Mouse (Mus musculus) gastrocnemius, postnatal 10 days (tissue): ENCODE data around the gene Lamp2. TPM values are rescaled to one million over a fixed set of nuclear protein-coding genes. Genes with fewer than 3 reads are reported as not detected.
"Not testable (repeated sequence)": the region's sequence is repeated elsewhere in the genome, so short reads cannot be mapped to it uniquely, and the experiment has no call there.

Experiments
- DNase-seq: peaks from one replicate; pipeline ENCODE4 v3.0.0; 2021; ENCODE audit warnings: mixed read lengths
- total RNA-seq, 2 experiments: library from RNA; stranded (reverse); gene quantifications; 2 replicates each; pipeline ENCODE4 v1.2.3; 2021

Lamp2 gene
- total RNA-seq, 2 experiments from 2014 or later, result 92.1 to 97.4 TPM

DNA sequence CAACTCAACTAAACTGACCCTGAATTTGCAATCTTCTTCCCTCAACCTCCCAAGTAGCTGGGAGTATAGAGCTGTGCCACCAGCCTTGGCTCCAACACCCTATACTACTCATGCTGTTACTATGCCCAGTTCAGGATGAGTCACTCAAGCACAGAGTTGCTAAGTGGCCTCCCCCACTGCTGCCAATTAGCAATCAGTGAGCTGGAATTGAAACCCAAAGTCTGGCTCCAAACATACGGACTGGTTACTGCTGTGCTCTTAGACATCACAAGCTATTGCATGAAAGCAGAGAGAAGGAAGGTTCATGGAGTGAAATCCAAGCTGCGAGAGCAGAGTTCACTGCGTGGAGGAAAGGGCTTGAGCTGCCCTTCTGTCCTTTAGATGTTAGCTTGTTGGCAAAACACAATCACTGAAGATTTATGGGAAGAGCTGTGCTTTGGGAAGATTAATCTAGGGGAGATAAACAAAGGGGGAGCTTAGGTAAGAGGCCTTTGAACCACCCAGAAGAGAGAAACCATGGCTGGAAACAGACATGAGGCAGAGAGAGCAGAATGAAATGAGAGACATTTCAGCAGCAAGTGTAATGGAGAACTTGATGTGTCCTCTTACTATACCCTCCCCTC, 27.3 kb downstream of the Lamp2 start:
- no peak for DNase-seq

DNA sequence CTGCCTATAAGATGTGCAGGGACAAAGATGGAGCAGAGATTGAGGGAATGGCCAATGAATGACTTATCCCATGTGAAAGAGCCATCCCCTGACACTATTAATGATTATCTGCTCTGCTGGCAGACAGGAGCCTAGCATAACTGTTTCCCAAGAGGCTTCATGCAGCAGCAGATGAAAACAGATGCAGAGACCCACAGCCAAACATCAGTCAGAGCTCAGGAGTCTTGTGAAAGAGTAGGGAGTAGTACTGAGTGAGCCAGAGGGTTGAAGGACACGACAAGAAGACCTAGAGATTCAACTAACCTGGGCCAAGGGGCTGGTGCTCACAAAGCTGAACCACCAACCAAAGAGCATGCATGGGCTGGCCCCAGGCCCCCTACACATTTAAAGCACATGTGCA, 30.2 kb downstream of the Lamp2 start:
- DNase-seq, result no peak

DNA sequence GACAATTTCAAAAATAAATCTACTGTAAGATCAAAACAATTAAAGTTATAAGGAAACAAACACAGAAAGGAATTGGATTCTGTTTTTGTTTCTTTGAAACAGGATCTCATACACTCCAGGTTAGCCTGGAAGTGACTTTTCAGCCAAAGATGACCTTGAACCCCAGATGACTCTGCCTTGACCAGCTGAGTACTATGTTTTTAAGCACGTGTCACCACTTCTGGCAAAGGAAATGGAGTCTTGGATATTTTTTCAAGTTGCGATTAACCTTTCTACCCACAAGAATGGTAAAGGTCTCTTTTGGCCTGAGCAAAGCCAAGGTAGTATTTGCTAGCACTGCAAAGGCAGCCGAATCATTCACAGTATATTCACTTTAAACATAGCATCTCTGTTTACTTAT, 33.2 kb downstream of the Lamp2 start:
- DNase-seq, result no peak

DNA sequence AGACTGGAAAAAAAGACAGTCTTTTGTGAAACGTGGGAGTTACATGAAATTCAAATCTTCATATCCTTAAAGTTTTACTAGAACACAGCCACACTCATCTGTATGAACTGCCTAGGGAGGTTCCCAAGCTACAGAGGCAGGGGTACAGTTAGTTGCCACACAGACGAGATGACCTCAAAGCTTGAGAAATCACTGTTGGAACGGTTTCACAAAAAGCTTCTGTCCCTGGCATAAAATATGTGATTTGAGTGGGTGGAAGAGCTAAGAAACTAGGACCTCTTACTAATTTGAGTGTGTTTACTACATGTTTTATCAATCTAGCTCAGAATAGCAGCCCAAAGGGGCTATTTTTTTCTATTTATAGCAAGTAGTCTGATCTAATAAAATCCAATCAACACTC, 33.9 kb downstream of the Lamp2 start:
- no peak for DNase-seq

DNA sequence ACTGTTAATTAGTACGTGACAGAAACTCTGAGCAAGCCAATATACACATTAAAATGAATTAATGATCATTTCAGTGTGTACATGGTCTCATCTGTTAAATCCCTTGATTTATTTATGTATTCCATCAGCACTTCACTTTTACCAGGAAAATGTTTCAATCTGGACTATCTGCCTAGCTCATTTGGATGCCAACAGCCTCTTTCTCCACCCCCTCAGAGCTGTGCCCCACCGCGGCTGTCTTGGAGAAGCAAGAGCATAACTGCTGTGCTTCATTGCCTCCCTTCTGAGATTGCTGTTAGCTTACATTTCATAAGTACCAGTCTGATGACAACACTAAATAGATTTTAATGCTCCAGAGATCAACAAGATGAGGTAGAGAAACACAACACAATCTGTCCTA, 52.4 kb downstream of the Lamp2 start:
- no peak for DNase-seq

DNA sequence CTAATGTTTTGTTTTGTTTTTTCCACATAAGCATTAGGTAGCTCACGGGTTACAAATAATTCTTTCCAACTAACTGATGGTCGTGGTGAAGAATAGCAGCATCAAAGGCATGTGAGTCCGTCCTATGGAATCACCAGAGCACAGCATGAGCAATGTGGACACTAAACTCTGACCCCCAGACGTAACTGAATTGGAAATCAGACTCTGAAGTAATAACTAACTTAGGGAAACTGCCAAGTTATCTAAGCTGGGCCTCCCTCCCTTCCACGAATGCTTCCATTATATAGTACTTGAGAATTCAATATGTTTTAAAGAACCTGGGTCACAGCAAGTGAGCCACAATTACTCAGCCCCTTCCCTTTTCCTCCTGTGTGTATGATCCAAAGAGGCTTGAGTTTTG, 53.3 kb downstream of the Lamp2 start:
- DNase-seq, result no peak

DNA sequence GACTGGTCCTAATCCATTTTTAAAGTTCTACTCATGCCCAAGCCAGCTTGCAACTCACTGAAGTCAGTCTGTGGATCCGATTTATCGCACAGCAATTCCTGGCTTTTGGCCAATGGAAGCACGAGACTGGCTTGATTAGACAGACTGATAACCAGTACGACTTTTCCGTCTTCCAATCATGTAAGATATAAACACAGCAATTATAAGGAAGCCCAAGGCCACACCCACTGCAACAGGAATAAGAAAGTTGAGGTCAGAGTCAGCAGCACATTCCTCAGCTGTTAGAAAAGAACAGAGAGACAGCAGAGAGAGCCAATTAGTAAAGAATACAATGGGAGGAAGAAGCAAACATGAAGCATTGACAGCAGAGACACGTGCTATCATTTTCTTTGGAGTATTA, 54.2 kb downstream of the Lamp2 start:
- DNase-seq, result peak; percentile 7

DNA sequence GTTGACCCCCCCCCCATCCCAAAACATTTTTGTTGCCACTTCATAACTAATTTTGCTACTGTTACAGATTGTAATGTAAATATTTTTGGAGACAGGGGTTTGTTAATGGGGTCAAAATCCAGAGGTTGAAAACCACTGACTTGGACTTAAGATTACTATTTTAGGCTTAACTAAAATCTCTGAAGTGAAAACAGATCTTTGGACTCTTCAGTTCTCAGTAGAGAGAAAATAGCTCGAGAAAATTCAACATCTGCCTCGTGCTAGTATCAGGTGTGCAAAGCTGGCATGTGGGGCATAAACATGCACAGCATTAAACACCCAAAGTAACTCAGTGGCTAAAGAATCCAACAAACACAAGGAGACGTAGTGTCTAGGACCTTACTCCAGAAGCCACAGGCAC, 55.6 kb downstream of the Lamp2 start:
- no peak for DNase-seq

DNA sequence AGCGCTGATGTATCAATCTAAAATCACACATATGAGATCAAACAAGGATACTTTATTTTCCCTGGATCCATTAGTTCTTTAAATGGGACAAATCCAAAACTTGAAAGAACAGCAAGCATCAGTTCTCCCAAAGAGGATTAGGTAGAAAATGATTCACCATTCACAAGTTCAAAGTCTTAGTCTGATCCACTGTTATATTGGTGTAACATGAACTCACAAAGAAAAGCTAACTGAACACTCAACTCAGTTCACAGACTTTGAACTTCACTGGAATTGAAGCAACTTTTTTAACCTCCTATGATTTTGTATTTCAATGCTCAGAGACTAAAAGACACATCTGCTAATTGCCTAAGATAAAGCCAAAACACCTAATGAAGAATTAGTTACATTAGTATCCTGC, 56.6 kb downstream of the Lamp2 start:
- no peak for DNase-seq

DNA sequence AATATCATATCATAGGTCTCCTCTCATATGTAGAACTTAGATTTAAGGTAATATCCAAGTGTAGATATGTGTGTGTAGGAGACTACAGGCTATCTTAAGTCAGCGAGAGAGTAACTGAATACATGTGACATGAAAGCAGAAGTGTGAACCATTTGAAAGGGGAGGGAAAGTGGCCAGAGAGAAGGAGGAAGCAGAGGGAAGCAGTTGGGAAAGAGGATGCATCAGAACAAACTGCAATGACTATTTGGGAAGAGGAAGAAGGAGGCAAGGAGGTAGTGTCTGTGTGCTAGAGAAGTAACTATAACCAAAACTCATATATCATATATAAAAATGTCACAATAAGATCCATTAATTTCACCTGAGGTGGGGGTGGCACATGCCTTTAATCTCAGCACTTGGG, 83.1 kb downstream of the Lamp2 start:
- DNase-seq, result not testable (repeated sequence)

DNA sequence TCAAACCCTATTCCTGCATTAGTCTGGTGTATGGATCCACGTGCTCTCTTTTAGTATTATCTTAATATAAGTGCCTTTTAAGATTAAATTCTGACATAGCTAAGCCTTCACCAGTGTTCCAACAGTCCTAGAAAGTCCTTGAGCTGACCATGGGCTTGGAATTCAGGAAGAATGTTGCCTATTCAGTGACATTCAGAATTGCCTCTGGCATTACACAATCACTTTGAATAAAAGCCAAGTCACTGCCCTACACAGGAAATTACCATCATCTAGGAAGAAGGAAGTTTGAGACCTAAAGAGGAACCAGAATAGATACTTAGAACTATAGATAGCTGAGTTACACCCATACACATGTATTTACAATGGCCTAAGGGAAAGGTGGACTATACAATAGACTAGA, 91.6 kb downstream of the Lamp2 start:
- DNase-seq, result not testable (repeated sequence)

DNA sequence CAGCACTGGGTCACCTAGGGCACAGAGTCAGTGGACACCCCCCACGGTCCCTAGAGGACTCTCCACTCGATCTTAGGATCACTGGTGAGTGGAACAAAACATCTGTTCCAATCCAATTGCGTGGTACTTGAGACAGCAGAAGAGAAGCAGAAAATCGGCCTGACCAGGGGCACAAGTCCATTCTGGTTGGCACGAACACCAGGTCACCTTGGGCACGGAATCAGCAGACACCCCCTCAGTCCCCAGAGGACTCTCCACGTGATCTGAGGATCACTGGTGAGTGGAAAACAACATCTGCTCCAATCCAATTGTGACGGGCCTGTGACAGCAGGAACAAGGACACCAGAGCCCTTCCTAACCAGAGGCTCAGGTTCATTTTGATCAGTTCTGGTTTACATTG, 94.2 kb downstream of the Lamp2 start:
- no peak for DNase-seq

Other genes with a start within 250 kb of the Lamp2 start
- 10 to 100 TPM in 1 of 2 experiments, 1 to 10 TPM in 1; 8.7 to 11.5 TPM for gene Tmem255a, start 204.0 kb downstream of the Lamp2 start, total RNA-seq
- 100 to 1,000 TPM; 297 to 475 TPM for gene Atp1b4, start 140.3 kb downstream of the Lamp2 start, total RNA-seq
- 10 to 100 TPM; 12.8 to 16.3 TPM for gene Cul4b, start 119.7 kb upstream of the Lamp2 start, total RNA-seq
- gene Mcts1, start 144.1 kb upstream of the Lamp2 start, total RNA-seq, result 10 to 100 TPM; 42.7 to 52.7 TPM
- gene C1galt1c1, start 178.6 kb upstream of the Lamp2 start, total RNA-seq, result 10 to 100 TPM; 10.7 to 12.1 TPM